Mouse (Mus musculus): Measurements from ENCODE around the gene Il6ra.

- no peak for TF ChIP-seq CTCF (IDR thresholded peaks at IDR 0.05; ENCODE audit: extremely low read depth, insufficient read length, insufficient replicate concordance, low read depth, low read length)
- no peak for TF ChIP-seq POLR2A (IDR thresholded peaks at IDR 0.05; ENCODE audit: low read depth, low read length)
These were observed 59.2 kb downstream of the Il6ra start for GRCm38 (mm10) chr3:89853752-89854151.

All from small intestine, adult 2 months (tissue).